Comparison of ENCODE assay signal across 19 mouse cellular contexts in the genomic region with DNA sequence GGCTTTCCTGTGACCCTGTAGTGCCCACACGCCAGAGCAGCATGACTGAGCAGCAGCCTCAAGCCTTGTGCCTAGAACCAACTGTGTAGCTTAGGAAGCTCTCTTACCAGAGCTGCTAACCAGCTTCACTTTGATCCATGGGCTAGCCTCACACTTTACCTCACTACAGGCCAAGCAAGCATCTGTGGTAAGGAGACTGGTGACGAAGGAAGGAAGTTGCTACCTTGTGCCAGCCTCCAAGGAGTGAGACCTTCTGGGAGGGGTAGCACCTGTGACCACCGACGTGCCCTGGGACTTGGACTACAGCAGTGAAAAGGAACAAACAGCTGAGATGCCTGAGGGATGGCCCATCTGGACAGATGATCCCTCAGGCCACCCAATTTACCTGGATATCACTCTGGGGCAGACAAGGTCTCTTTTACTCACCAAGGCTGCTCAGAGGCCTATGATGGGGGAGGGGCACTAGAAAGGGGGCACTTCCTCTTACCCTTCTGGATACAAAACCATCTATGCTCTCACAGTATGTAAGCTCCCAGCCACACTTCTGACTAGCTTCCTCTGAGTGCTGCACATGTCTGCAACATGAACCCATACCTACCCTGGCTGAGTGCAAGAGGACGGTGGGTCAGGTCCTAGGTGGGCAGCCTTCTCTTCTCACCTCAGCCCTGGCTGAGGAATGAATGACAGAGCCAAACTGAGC. TPM values are rescaled to one million over a fixed set of nuclear protein-coding genes. Genes with fewer than 3 reads are reported as not detected.
"Had no signal": no experiment of that assay in that cellular context is flagged by ENCODE, and none has a peak within 500 bp of the region (broad histone marks: within the 10 kb centered on the region; RNA-seq: fewer than 3 reads in every experiment).

No protein-coding gene starts in this region.

- ATAC-seq: midbrain, embryonic 16.5 days had no signal

- DNase-seq: lung, adult 18-20 months; lung, embryonic 14.5 days; lung, postnatal 10 days; lung, postnatal 4 days; midbrain, embryonic 14.5 days; retina, postnatal 1 day; right cerebral cortex, adult 18-20 months; right cerebral cortex, postnatal 25 days; right cerebral cortex, postnatal 4 days; spleen, adult 18-20 months; thymus, adult 18-20 months; thymus, postnatal 14 days had no signal

RNA-seq across cellular contexts. Expression of a gene that starts 18.5 kb away (rescaled TPM):
- total RNA-seq: megakaryocyte, adult 5-6 weeks; megakaryocyte-erythroid progenitor cell, adult 5-6 weeks had no signal
- polyA plus RNA-seq: liver, embryonic 16.5 days; myocyte; small intestine, adult 2 months; stomach, embryonic 14.5 days had no signal
